Mouse (Mus musculus): Measurements from ENCODE around the gene Clybl.

GRCm38 (mm10) chr14:122223461-122224102, 42.1 kb downstream of the Clybl start:
- no peak for TF ChIP-seq POLR2A (IDR thresholded peaks at IDR 0.05; ENCODE audit: low read depth, low read length)
- peak; percentile 83 for TF ChIP-seq CTCF (conservative IDR thresholded peaks at IDR 0.05; ENCODE audit: insufficient read depth, insufficient read length, low read depth, low read length)
